Mouse (Mus musculus): Measurements from ENCODE around the gene Clspn.

GRCm38 (mm10) chr4:126509072-126509471 is 47.7 kb upstream of the Clspn start:
- TF ChIP-seq POLR2A (IDR thresholded peaks at IDR 0.05; ENCODE audit: borderline replicate concordance, extremely low read depth, low read depth, low read length) (no peak), CTCF (IDR thresholded peaks at IDR 0.05; ENCODE audit: insufficient read depth, low read length) (no peak)
